Mouse (Mus musculus) ovary, postnatal 36 days (tissue): ENCODE results near the gene Ntrk1.

Experiments used
- DNase-seq: peaks from one replicate; pipeline ENCODE4 v3.0.0; 2022; ENCODE audit warnings: low spot score, mixed read lengths

The Ntrk1 gene

GRCm38 (mm10) chr3:87785626-87786214 lies 9.2 kb downstream of the Ntrk1 start:
- DNase-seq, result no peak

- no peak for DNase-seq
These were observed 9.8 kb downstream of the Ntrk1 start for GRCm38 (mm10) chr3:87785156-87785555.

- DNase-seq, result no peak
These were observed 11.5 kb downstream of the Ntrk1 start for GRCm38 (mm10) chr3:87783282-87784023.

- no peak for DNase-seq
These were observed 15.9 kb downstream of the Ntrk1 start for GRCm38 (mm10) chr3:87779086-87779485.

- no peak for DNase-seq
These were observed 16.7 kb downstream of the Ntrk1 start for GRCm38 (mm10) chr3:87778283-87778682.

GRCm38 (mm10) chr3:87771088-87771487 lies 23.9 kb downstream of the Ntrk1 start:
- no peak for DNase-seq

- no peak for DNase-seq
These were observed 24.7 kb downstream of the Ntrk1 start for GRCm38 (mm10) chr3:87770280-87770679.

GRCm38 (mm10) chr3:87769506-87769905 lies 25.5 kb downstream of the Ntrk1 start:
- no peak for DNase-seq

- peak; percentile 84 for DNase-seq
These were observed 26.1 kb downstream of the Ntrk1 start for GRCm38 (mm10) chr3:87768844-87769243.

GRCm38 (mm10) chr3:87768431-87768830 lies 26.5 kb downstream of the Ntrk1 start:
- no peak for DNase-seq

- DNase-seq, result no peak
These were observed 27.2 kb downstream of the Ntrk1 start for GRCm38 (mm10) chr3:87767764-87768163.

- DNase-seq, result no peak
These were observed 28.7 kb downstream of the Ntrk1 start for GRCm38 (mm10) chr3:87766284-87766667.

GRCm38 (mm10) chr3:87765631-87766283 lies 29.2 kb downstream of the Ntrk1 start:
- no peak for DNase-seq

GRCm38 (mm10) chr3:87765091-87765490 lies 29.9 kb downstream of the Ntrk1 start:
- DNase-seq, result no peak

GRCm38 (mm10) chr3:87764506-87764905 lies 30.5 kb downstream of the Ntrk1 start:
- DNase-seq, result no peak

- peak; percentile 69 for DNase-seq
These were observed 31.2 kb downstream of the Ntrk1 start for GRCm38 (mm10) chr3:87763683-87764289.

GRCm38 (mm10) chr3:87763202-87763601 lies 31.8 kb downstream of the Ntrk1 start:
- no peak for DNase-seq

GRCm38 (mm10) chr3:87761408-87762375 lies 33.3 kb downstream of the Ntrk1 start:
- no peak for DNase-seq

GRCm38 (mm10) chr3:87758641-87759040 lies 36.3 kb downstream of the Ntrk1 start:
- DNase-seq, result no peak

GRCm38 (mm10) chr3:87756488-87756887 lies 38.5 kb downstream of the Ntrk1 start:
- DNase-seq, result no peak

GRCm38 (mm10) chr3:87755964-87756363 lies 39.0 kb downstream of the Ntrk1 start:
- DNase-seq, result peak; percentile 87

GRCm38 (mm10) chr3:87753829-87754228 lies 41.1 kb downstream of the Ntrk1 start:
- no peak for DNase-seq
